Mouse (Mus musculus) small intestine, adult 2 months (tissue): ENCODE results near the gene Wnt10b.

Experiments used
- CTCF ChIP-seq: fragments of 200-500 bp; IDR thresholded peaks from 2 replicates; pipeline ENCODE4 v1.5.1; 2012; ENCODE audit warnings: low read depth, mild to moderate bottlenecking, control low read depth, inconsistent platforms, low read length, moderate library complexity, mixed read lengths; ENCODE audit not compliant: insufficient replicate concordance, insufficient read length; ENCODE audit errors: extremely low read depth
- POLR2A ChIP-seq: fragments of 200-500 bp; IDR thresholded peaks from 2 replicates; pipeline ENCODE4 v1.6.1; 2012; ENCODE audit warnings: low read depth, mild to moderate bottlenecking, control low read depth, inconsistent platforms, low read length, moderate library complexity

GRCm38 (mm10) chr15:98777762-98778161 lies at the start of gene Wnt10b:
- no peak for TF ChIP-seq CTCF
- no peak for TF ChIP-seq POLR2A
